Mouse (Mus musculus) liver, embryonic 16.5 days (tissue): ENCODE results near the gene Mob3b. TPM values are rescaled to one million over a fixed set of nuclear protein-coding genes. Genes with fewer than 3 reads are reported as not detected.

Experiments used
- ATAC-seq: fragments of 200-750 bp; cut with Nextera tagmentation; 2 replicates; pipeline ENCODE4 v1.8.0; 2017; ENCODE audit warnings: low read depth, mild to moderate bottlenecking, moderate number of reproducible peaks, moderate library complexity
- H3K27ac ChIP-seq: fragments of 300-500 bp; sonication (generic); 2 replicates; pipeline ENCODE4 v1.5.1; 2014; ENCODE audit warnings: mild to moderate bottlenecking, low read length
- H3K27me3 ChIP-seq: fragments of 300-500 bp; sonication (generic); 2 replicates; pipeline ENCODE4 v1.6.1; 2014; ENCODE audit warnings: low read depth, low read length, mixed read lengths; ENCODE audit not compliant: control insufficient read depth, insufficient read depth
- H3K36me3 ChIP-seq: fragments of 300-500 bp; sonication (generic); 2 replicates; pipeline ENCODE4 v1.6.1; 2014; ENCODE audit warnings: mild to moderate bottlenecking; ENCODE audit not compliant: control insufficient read depth, insufficient read depth
- H3K4me1 ChIP-seq: fragments of 300-500 bp; sonication (generic); 2 replicates; pipeline ENCODE4 v1.6.1; 2014; ENCODE audit warnings: low read depth, low read length, mixed read lengths; ENCODE audit not compliant: control insufficient read depth
- H3K4me2 ChIP-seq: fragments of 300-500 bp; sonication (generic); 2 replicates; pipeline ENCODE4 v1.6.1; 2014; ENCODE audit warnings: low read depth, low read length, mixed read lengths
- H3K4me3 ChIP-seq: fragments of 300-500 bp; sonication (generic); 2 replicates; pipeline ENCODE4 v1.5.1; 2014; ENCODE audit warnings: low read depth, mild to moderate bottlenecking, low read length
- H3K9ac ChIP-seq: fragments of 300-500 bp; sonication (generic); 2 replicates; pipeline ENCODE4 v1.6.1; 2014; ENCODE audit warnings: low read depth, low read length
- H3K9me3 ChIP-seq: fragments of 300-500 bp; sonication (generic); replicated peaks from 2 replicates; pipeline ENCODE4 v1.6.1; 2016; ENCODE audit warnings: low read length; ENCODE audit not compliant: control insufficient read depth
- WGBS: fragments of 180-500 bp; shearing (Covaris S2); extraction: QIAGEN DNeasy Blood & Tissue Kit; methylation state at CpG from one replicate; pipeline ENCODE4 v1.1.7; 2014; ENCODE audit not compliant: insufficient replicate concordance; 5-methylcytosine and 5-hydroxymethylcytosine counted together
- polyA plus RNA-seq: library from polyadenylated mRNA; unstranded; fragments of >200 nt; fragmentation: Nextera tagmentation; extraction: Ambion mirVana; gene quantifications from 2 replicates; pipeline ENCODE4 v1.2.1, GENCODE M21; 2015

Gene Mob3b
- polyA plus RNA-seq = 9.6 and 10.2 TPM in 2 replicates

GRCm38 (mm10) chr4:35156751-35157611 lies at the start of gene Mob3b:
Mob3b (minus strand) TSS chr4:35157484.
- under 1% methylated on average over 50 of the region's 50 CpGs for WGBS
- H3K4me3 ChIP-seq = peak within 1 kb of the TSS; percentile 67
- no peaks in the 10 kb centered on the region for H3K9me3 ChIP-seq
- H3K9ac ChIP-seq = peak within 1 kb of the TSS; percentile 67
- peak; percentile 57 for ATAC-seq
- peaks cover 4% of the 10 kb centered on the region for H3K4me1 ChIP-seq
- peak within 1 kb of the TSS; percentile 76 for H3K4me2 ChIP-seq
- peak within 1 kb of the TSS; percentile 84 for H3K27ac ChIP-seq
- no peaks in the 10 kb centered on the region for H3K27me3 ChIP-seq
- H3K36me3 ChIP-seq = no peaks in the 10 kb centered on the region

- no peak for ATAC-seq
- Histone ChIP-seq H3K4me2 (no peak overlapping the region), H3K9ac (no peak overlapping the region), H3K9me3 (no peaks in the 10 kb centered on the region), H3K27me3 (no peaks in the 10 kb centered on the region), H3K27ac (no peak overlapping the region), H3K36me3 (0 out of 2 replicates have a peak, but pooled peaks cover 2% of the 10 kb centered on the region), H3K4me3 (no peak overlapping the region), H3K4me1 (no peaks in the 10 kb centered on the region)
- 61% methylated on average over 7 of the region's 7 CpGs for WGBS
These were observed 47.4 kb upstream of the Mob3b start for GRCm38 (mm10) chr4:35204659-35205058.

GRCm38 (mm10) chr4:35203724-35204123 lies 46.4 kb upstream of the Mob3b start:
- no peak overlapping the region for H3K4me3 ChIP-seq
- ATAC-seq = no peak
- no peaks in the 10 kb centered on the region for H3K27me3 ChIP-seq
- 0 out of 2 replicates have a peak, but pooled peaks cover 2% of the 10 kb centered on the region for H3K36me3 ChIP-seq
- WGBS = 78% methylated on average over 2 of the region's 2 CpGs
- no peak overlapping the region for H3K27ac ChIP-seq
- no peak overlapping the region for H3K9ac ChIP-seq
- no peaks in the 10 kb centered on the region for H3K9me3 ChIP-seq
- no peak overlapping the region for H3K4me2 ChIP-seq
- no peaks in the 10 kb centered on the region for H3K4me1 ChIP-seq

GRCm38 (mm10) chr4:35201700-35202099 lies 44.4 kb upstream of the Mob3b start:
- Histone ChIP-seq H3K4me2 (no peak overlapping the region), H3K4me1 (no peaks in the 10 kb centered on the region), H3K9me3 (no peaks in the 10 kb centered on the region), H3K9ac (no peak overlapping the region), H3K36me3 (0 out of 2 replicates have a peak, but pooled peaks cover 2% of the 10 kb centered on the region), H3K27me3 (no peaks in the 10 kb centered on the region), H3K27ac (no peak overlapping the region), H3K4me3 (no peak overlapping the region)
- 31% methylated on average over 5 of the region's 5 CpGs for WGBS
- peak; percentile 21; the same call in 1 of the 2 replicates for ATAC-seq

GRCm38 (mm10) chr4:35192725-35193124 lies 35.4 kb upstream of the Mob3b start:
- H3K27ac ChIP-seq = no peak overlapping the region
- peaks cover 4% of the 10 kb centered on the region for H3K4me1 ChIP-seq
- no peak overlapping the region for H3K9ac ChIP-seq
- 43% methylated on average over 7 of the region's 7 CpGs for WGBS
- no peak overlapping the region for H3K4me3 ChIP-seq
- H3K9me3 ChIP-seq = no peaks in the 10 kb centered on the region
- no peak overlapping the region for H3K4me2 ChIP-seq
- H3K27me3 ChIP-seq = no peaks in the 10 kb centered on the region
- no peak for ATAC-seq
- H3K36me3 ChIP-seq = no peaks in the 10 kb centered on the region; the same call in 1 of the 2 replicates

GRCm38 (mm10) chr4:35189794-35190193 lies 32.5 kb upstream of the Mob3b start:
- ATAC-seq = no peak
- Histone ChIP-seq H3K4me3 (no peak overlapping the region), H3K9ac (no peak overlapping the region), H3K4me2 (no peak overlapping the region), H3K36me3 (no peaks in the 10 kb centered on the region), H3K4me1 (peaks cover 4% of the 10 kb centered on the region), H3K9me3 (no peaks in the 10 kb centered on the region), H3K27me3 (no peaks in the 10 kb centered on the region), H3K27ac (no peak overlapping the region)
- WGBS = 70% methylated on average over 5 of the region's 5 CpGs

- peaks cover 4% of the 10 kb centered on the region for H3K4me1 ChIP-seq
- no peak overlapping the region for H3K9ac ChIP-seq
- H3K4me3 ChIP-seq = no peak overlapping the region
- H3K36me3 ChIP-seq = no peaks in the 10 kb centered on the region
- WGBS = 39% methylated on average over 8 of the region's 8 CpGs
- no peaks in the 10 kb centered on the region for H3K9me3 ChIP-seq
- H3K27me3 ChIP-seq = no peaks in the 10 kb centered on the region
- H3K27ac ChIP-seq = no peak overlapping the region
- H3K4me2 ChIP-seq = no peak overlapping the region
- ATAC-seq = peak; percentile 39; the same call in 1 of the 2 replicates
These were observed 30.5 kb upstream of the Mob3b start for GRCm38 (mm10) chr4:35187617-35188326.

- no peaks in the 10 kb centered on the region for H3K9me3 ChIP-seq
- H3K4me2 ChIP-seq = no peak overlapping the region
- no peak overlapping the region for H3K4me3 ChIP-seq
- no peaks in the 10 kb centered on the region for H3K27me3 ChIP-seq
- no peak for ATAC-seq
- H3K4me1 ChIP-seq = no peaks in the 10 kb centered on the region
- no peaks in the 10 kb centered on the region for H3K36me3 ChIP-seq
- no peak overlapping the region for H3K9ac ChIP-seq
- H3K27ac ChIP-seq = no peak overlapping the region
- WGBS = 69% methylated on average over 12 of the region's 12 CpGs
These were observed 20.8 kb upstream of the Mob3b start for GRCm38 (mm10) chr4:35177926-35178645.
